Mouse (Mus musculus) bone marrow macrophage, adult 2 months (primary cell): ENCODE data around the gene Agap1.

Source experiments
- CTCF ChIP-seq: IDR thresholded peaks from 2 replicates; pipeline ENCODE4 v1.5.1; 2012; ENCODE audit warnings: low read depth, mild to moderate bottlenecking, low read length, moderate library complexity
- POLR2A ChIP-seq: IDR thresholded peaks from 2 replicates; pipeline ENCODE4 v1.6.1; 2012; ENCODE audit warnings: mild to moderate bottlenecking, low read depth, low read length, borderline replicate concordance

DNA sequence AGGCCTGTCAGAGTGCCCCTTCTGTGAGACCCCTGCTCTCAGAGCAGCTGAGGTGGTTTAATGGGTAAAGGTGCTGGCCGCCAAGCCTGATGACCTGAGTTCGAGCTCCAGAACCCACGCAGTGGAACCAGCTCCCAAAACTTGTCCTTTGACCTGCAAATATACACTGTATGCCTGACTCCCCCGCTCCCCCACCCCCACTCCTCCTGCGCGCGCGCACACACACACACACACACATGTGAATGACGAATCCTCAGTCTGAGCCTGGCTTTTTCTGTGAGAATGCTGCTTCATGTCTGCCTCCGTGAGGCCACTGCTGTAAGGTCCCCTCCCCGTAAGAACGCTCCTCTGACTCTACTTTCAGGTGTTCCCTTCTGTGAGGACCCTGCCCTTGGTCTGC is 237.8 kb downstream of the Agap1 start:
- TF ChIP-seq CTCF (no peak), POLR2A (no peak)
